Mouse (Mus musculus): ENCODE results near the gene Hcn1. TPM values are rescaled to one million over a fixed set of nuclear protein-coding genes. Genes with fewer than 3 reads are reported as not detected.

Gene Hcn1
- total and polyA plus RNA-seq, 3 experiments, result not detected

- H3K27me3 ChIP-seq (ENCODE audit: control insufficient read depth in 1 of 2, insufficient read depth in 2 of 2, low read length in 2 of 2), result no peaks in the 10 kb centered on the region
- no peak overlapping the region for H3K9ac ChIP-seq (ENCODE audit: control insufficient read depth, low read depth, low read length, poor library complexity, severe bottlenecking)
- no peaks in the 10 kb centered on the region for H3K4me1 ChIP-seq (ENCODE audit: control insufficient read depth in 1 of 2, insufficient read depth in 2 of 2, low read length in 2 of 2)
- no peak for DNase-seq (ENCODE audit: low read depth, low spot score)
- no peaks in the 10 kb centered on the region for H3K79me2 ChIP-seq (ENCODE audit: control insufficient read depth, insufficient read depth, low read length, poor library complexity)
- TF ChIP-seq E2F4 (IDR thresholded peaks at IDR 0.05; ENCODE audit: borderline replicate concordance, low read depth, low read length) (no peak), UBTF (IDR thresholded peaks at IDR 0.05; ENCODE audit: borderline replicate concordance, insufficient read depth, low read depth, low read length) (no peak), JUND (IDR thresholded peaks at IDR 0.05; ENCODE audit: low read depth, low read length) (no peak)
- H3K9me3 ChIP-seq (replicated peaks; ENCODE audit: insufficient read depth, low read length), result no peaks in the 10 kb centered on the region
- no peak overlapping the region for H3K4me3 ChIP-seq (ENCODE audit: control insufficient read depth in 1 of 2, insufficient read depth in 1 of 2, low read depth in 2 of 2, low read length in 2 of 2)
- H3K36me3 ChIP-seq (ENCODE audit: control insufficient read depth in 1 of 2, insufficient read depth in 2 of 2, low read length in 2 of 2), result no peaks in the 10 kb centered on the region
- H3K27ac ChIP-seq (ENCODE audit: control insufficient read depth, low read depth, low read length), result no peak overlapping the region
Measured at GRCm38 (mm10) chr13:117687670-117688069, 85.5 kb downstream of the Hcn1 start.

GRCm38 (mm10) chr13:117694729-117695332 lies 92.7 kb downstream of the Hcn1 start:
- Histone ChIP-seq H3K27ac (ENCODE audit: control insufficient read depth, low read depth, low read length) (no peak overlapping the region), H3K9ac (ENCODE audit: control insufficient read depth, low read depth, low read length, poor library complexity, severe bottlenecking) (no peak overlapping the region), H3K79me2 (ENCODE audit: control insufficient read depth, insufficient read depth, low read length, poor library complexity) (no peaks in the 10 kb centered on the region), H3K4me1 (ENCODE audit: control insufficient read depth in 1 of 2, insufficient read depth in 2 of 2, low read length in 2 of 2) (no peaks in the 10 kb centered on the region), H3K27me3 (ENCODE audit: control insufficient read depth in 1 of 2, insufficient read depth in 2 of 2, low read length in 2 of 2) (no peaks in the 10 kb centered on the region), H3K9me3 (replicated peaks; ENCODE audit: insufficient read depth, low read length) (no peaks in the 10 kb centered on the region), H3K36me3 (ENCODE audit: control insufficient read depth in 1 of 2, insufficient read depth in 2 of 2, low read length in 2 of 2) (no peaks in the 10 kb centered on the region), H3K4me3 (ENCODE audit: control insufficient read depth in 1 of 2, insufficient read depth in 1 of 2, low read depth in 2 of 2, low read length in 2 of 2) (no peak overlapping the region)
- DNase-seq (ENCODE audit: low read depth, low spot score), result no peak
- TF ChIP-seq TAL1 (IDR thresholded peaks at IDR 0.05; ENCODE audit: low read length) (no peak), ZKSCAN1 (IDR thresholded peaks at IDR 0.05; ENCODE audit: low read depth, low read length) (no peak)

- DNase-seq (ENCODE audit: low read depth, low spot score), result no peak
- H3K9ac ChIP-seq (ENCODE audit: control insufficient read depth, low read depth, low read length, poor library complexity, severe bottlenecking), result no peak overlapping the region
Measured at GRCm38 (mm10) chr13:117705573-117705972, 103.5 kb downstream of the Hcn1 start.

GRCm38 (mm10) chr13:117705997-117706396 lies 103.9 kb downstream of the Hcn1 start:
- H3K4me3 ChIP-seq (ENCODE audit: control insufficient read depth in 1 of 2, insufficient read depth in 1 of 2, low read depth in 2 of 2, low read length in 2 of 2), result no peak overlapping the region
- H3K27me3 ChIP-seq (ENCODE audit: control insufficient read depth in 1 of 2, insufficient read depth in 2 of 2, low read length in 2 of 2), result no peaks in the 10 kb centered on the region
- DNase-seq (ENCODE audit: low read depth, low spot score), result no peak
- no peaks in the 10 kb centered on the region for H3K9me3 ChIP-seq (replicated peaks; ENCODE audit: insufficient read depth, low read length)
- no peaks in the 10 kb centered on the region for H3K36me3 ChIP-seq (ENCODE audit: control insufficient read depth in 1 of 2, insufficient read depth in 2 of 2, low read length in 2 of 2)
- TF ChIP-seq MAZ (IDR thresholded peaks at IDR 0.05; ENCODE audit: low read depth, low read length), result no peak
- TF ChIP-seq ZKSCAN1 (IDR thresholded peaks at IDR 0.05; ENCODE audit: low read depth, low read length), result no peak
- H3K79me2 ChIP-seq (ENCODE audit: control insufficient read depth, insufficient read depth, low read length, poor library complexity), result no peaks in the 10 kb centered on the region
- H3K9ac ChIP-seq (ENCODE audit: control insufficient read depth, low read depth, low read length, poor library complexity, severe bottlenecking), result no peak overlapping the region
- no peaks in the 10 kb centered on the region for H3K4me1 ChIP-seq (ENCODE audit: control insufficient read depth in 1 of 2, insufficient read depth in 2 of 2, low read length in 2 of 2)
- no peak overlapping the region for H3K27ac ChIP-seq (ENCODE audit: control insufficient read depth, low read depth, low read length)

More at GRCm38 (mm10) chr13:117705573-117705972, 103.5 kb downstream of the Hcn1 start:
- H3K36me3 ChIP-seq (ENCODE audit: control insufficient read depth in 1 of 2, insufficient read depth in 2 of 2, low read length in 2 of 2), result no peaks in the 10 kb centered on the region
- H3K4me1 ChIP-seq (ENCODE audit: control insufficient read depth in 1 of 2, insufficient read depth in 2 of 2, low read length in 2 of 2), result no peaks in the 10 kb centered on the region
- no peak overlapping the region for H3K27ac ChIP-seq (ENCODE audit: control insufficient read depth, low read depth, low read length)
- H3K27me3 ChIP-seq (ENCODE audit: control insufficient read depth in 1 of 2, insufficient read depth in 2 of 2, low read length in 2 of 2), result no peaks in the 10 kb centered on the region
- H3K9me3 ChIP-seq (replicated peaks; ENCODE audit: insufficient read depth, low read length), result no peaks in the 10 kb centered on the region
- TF ChIP-seq E2F4 (IDR thresholded peaks at IDR 0.05; ENCODE audit: borderline replicate concordance, low read depth, low read length), result no peak
- no peak for TF ChIP-seq BHLHE40 (IDR thresholded peaks at IDR 0.05; ENCODE audit: borderline replicate concordance, low read depth, low read length)
- no peaks in the 10 kb centered on the region for H3K79me2 ChIP-seq (ENCODE audit: control insufficient read depth, insufficient read depth, low read length, poor library complexity)
- H3K4me3 ChIP-seq (ENCODE audit: control insufficient read depth in 1 of 2, insufficient read depth in 1 of 2, low read depth in 2 of 2, low read length in 2 of 2), result no peak overlapping the region
